Mouse (Mus musculus): ENCODE results near the gene Prrc2a. TPM values are rescaled to one million over a fixed set of nuclear protein-coding genes. Genes with fewer than 3 reads are reported as not detected.
A peak's percentile ranks its signal among the peaks of the same experiment; 100 is the strongest.

The Prrc2a gene
- polyA plus RNA-seq, 1 experiment from 2014 or later = 151 TPM

- no peak overlapping the region for H3K4me3 ChIP-seq (ENCODE audit: low read length)
- no peaks in the 10 kb centered on the region for H3K36me3 ChIP-seq (ENCODE audit: control insufficient read depth, insufficient read depth, low read length)
- no peaks in the 10 kb centered on the region for H3K9me3 ChIP-seq (ENCODE audit: control insufficient read depth, low read length)
- WGBS = 52% methylated on average over 11 of the region's 11 CpGs
- H3K4me1 ChIP-seq (replicated peaks; ENCODE audit: control insufficient read depth, insufficient read depth, low read length) = no peaks in the 10 kb centered on the region
- no peak overlapping the region for H3K9ac ChIP-seq (ENCODE audit: low read length)
- ATAC-seq (ENCODE audit: low read depth) = no peak
- H3K4me2 ChIP-seq (ENCODE audit: low read depth, low read length) = no peak overlapping the region
- no peak overlapping the region for H3K27ac ChIP-seq (ENCODE audit: low read length)
- H3K27me3 ChIP-seq (ENCODE audit: control insufficient read depth, insufficient read depth, low read depth, low read length) = peaks cover 19% of the 10 kb centered on the region
These were observed 36.4 kb upstream of the Prrc2a start for GRCm38 (mm10) chr17:35201128-35201527.

- Histone ChIP-seq H3K4me3 (ENCODE audit: low read length) (no peak overlapping the region), H3K27me3 (ENCODE audit: control insufficient read depth, insufficient read depth, low read depth, low read length) (peaks cover 19% of the 10 kb centered on the region), H3K4me1 (replicated peaks; ENCODE audit: control insufficient read depth, insufficient read depth, low read length) (0 out of 2 replicates have a peak, but pooled peaks cover 3% of the 10 kb centered on the region), H3K27ac (ENCODE audit: low read length) (no peak overlapping the region), H3K9me3 (ENCODE audit: control insufficient read depth, low read length) (no peaks in the 10 kb centered on the region), H3K4me2 (ENCODE audit: low read depth, low read length) (no peak overlapping the region), H3K9ac (ENCODE audit: low read length) (no peak overlapping the region), H3K36me3 (ENCODE audit: control insufficient read depth, insufficient read depth, low read length) (no peaks in the 10 kb centered on the region)
- no peak; the same call in 1 of the 2 replicates for ATAC-seq (ENCODE audit: low read depth)
- WGBS = 73% methylated on average over 11 of the region's 11 CpGs
These were observed 35.7 kb upstream of the Prrc2a start for GRCm38 (mm10) chr17:35200398-35200797.

GRCm38 (mm10) chr17:35198946-35199345, 34.2 kb upstream of the Prrc2a start:
- no peak overlapping the region for H3K27ac ChIP-seq (ENCODE audit: low read length)
- no peak for ATAC-seq (ENCODE audit: low read depth)
- peaks cover 26% of the 10 kb centered on the region for H3K27me3 ChIP-seq (ENCODE audit: control insufficient read depth, insufficient read depth, low read depth, low read length)
- WGBS = 37% methylated on average over 8 of the region's 8 CpGs
- no peak overlapping the region for H3K9ac ChIP-seq (ENCODE audit: low read length)
- no peak overlapping the region for H3K4me2 ChIP-seq (ENCODE audit: low read depth, low read length)
- H3K4me3 ChIP-seq (ENCODE audit: low read length) = no peak overlapping the region
- H3K4me1 ChIP-seq (replicated peaks; ENCODE audit: control insufficient read depth, insufficient read depth, low read length) = peaks cover 8% of the 10 kb centered on the region
- H3K36me3 ChIP-seq (ENCODE audit: control insufficient read depth, insufficient read depth, low read length) = no peaks in the 10 kb centered on the region
- H3K9me3 ChIP-seq (ENCODE audit: control insufficient read depth, low read length) = no peaks in the 10 kb centered on the region

- Histone ChIP-seq H3K27me3 (ENCODE audit: control insufficient read depth, insufficient read depth, low read depth, low read length) (peaks cover 20% of the 10 kb centered on the region), H3K9ac (ENCODE audit: low read length) (no peak overlapping the region), H3K4me1 (replicated peaks; ENCODE audit: control insufficient read depth, insufficient read depth, low read length) (peaks cover 8% of the 10 kb centered on the region), H3K36me3 (ENCODE audit: control insufficient read depth, insufficient read depth, low read length) (no peaks in the 10 kb centered on the region), H3K9me3 (ENCODE audit: control insufficient read depth, low read length) (no peaks in the 10 kb centered on the region), H3K4me2 (ENCODE audit: low read depth, low read length) (no peak overlapping the region), H3K27ac (ENCODE audit: low read length) (no peak overlapping the region), H3K4me3 (ENCODE audit: low read length) (no peak overlapping the region)
- no peak for ATAC-seq (ENCODE audit: low read depth)
- WGBS = 53% methylated on average over 7 of the region's 7 CpGs
These were observed 33.3 kb upstream of the Prrc2a start for GRCm38 (mm10) chr17:35198029-35198428.

GRCm38 (mm10) chr17:35197126-35197525, 32.4 kb upstream of the Prrc2a start:
- ATAC-seq (ENCODE audit: low read depth) = no peak
- Histone ChIP-seq H3K27me3 (ENCODE audit: control insufficient read depth, insufficient read depth, low read depth, low read length) (peaks cover 17% of the 10 kb centered on the region), H3K27ac (ENCODE audit: low read length) (no peak overlapping the region), H3K4me3 (ENCODE audit: low read length) (no peak overlapping the region), H3K4me2 (ENCODE audit: low read depth, low read length) (no peak overlapping the region), H3K9ac (ENCODE audit: low read length) (no peak overlapping the region), H3K4me1 (replicated peaks; ENCODE audit: control insufficient read depth, insufficient read depth, low read length) (peaks cover 8% of the 10 kb centered on the region), H3K9me3 (ENCODE audit: control insufficient read depth, low read length) (no peaks in the 10 kb centered on the region), H3K36me3 (ENCODE audit: control insufficient read depth, insufficient read depth, low read length) (no peaks in the 10 kb centered on the region)
- 27% methylated on average over 5 of the region's 6 CpGs for WGBS

- H3K4me3 ChIP-seq (ENCODE audit: low read length) = peak overlapping the region; percentile 47
- H3K36me3 ChIP-seq (ENCODE audit: control insufficient read depth, insufficient read depth, low read length) = no peaks in the 10 kb centered on the region
- H3K9ac ChIP-seq (ENCODE audit: low read length) = no peak overlapping the region
- peak overlapping the region; percentile 70 for H3K4me2 ChIP-seq (ENCODE audit: low read depth, low read length)
- ATAC-seq (ENCODE audit: low read depth) = no peak
- no peak overlapping the region for H3K27ac ChIP-seq (ENCODE audit: low read length)
- WGBS = 27% methylated on average over 9 of the region's 9 CpGs
- H3K9me3 ChIP-seq (ENCODE audit: control insufficient read depth, low read length) = no peaks in the 10 kb centered on the region
- peaks cover 13% of the 10 kb centered on the region for H3K27me3 ChIP-seq (ENCODE audit: control insufficient read depth, insufficient read depth, low read depth, low read length)
- H3K4me1 ChIP-seq (replicated peaks; ENCODE audit: control insufficient read depth, insufficient read depth, low read length) = peaks cover 8% of the 10 kb centered on the region
These were observed 31.6 kb upstream of the Prrc2a start for GRCm38 (mm10) chr17:35196321-35196641.

- Histone ChIP-seq H3K9ac (ENCODE audit: low read length) (peak overlapping the region; percentile 53), H3K4me1 (replicated peaks; ENCODE audit: control insufficient read depth, insufficient read depth, low read length) (peaks cover 8% of the 10 kb centered on the region), H3K4me3 (ENCODE audit: low read length) (peak overlapping the region; percentile 47), H3K36me3 (ENCODE audit: control insufficient read depth, insufficient read depth, low read length) (no peaks in the 10 kb centered on the region), H3K27ac (ENCODE audit: low read length) (no peak overlapping the region), H3K27me3 (ENCODE audit: control insufficient read depth, insufficient read depth, low read depth, low read length) (peaks cover 13% of the 10 kb centered on the region), H3K4me2 (ENCODE audit: low read depth, low read length) (peak overlapping the region; percentile 70), H3K9me3 (ENCODE audit: control insufficient read depth, low read length) (no peaks in the 10 kb centered on the region)
- WGBS = under 1% methylated on average over 65 of the region's 66 CpGs
- ATAC-seq (ENCODE audit: low read depth) = peak; percentile 87
These were observed 31.1 kb upstream of the Prrc2a start for GRCm38 (mm10) chr17:35195631-35196320.

GRCm38 (mm10) chr17:35194844-35195630, 30.3 kb upstream of the Prrc2a start:
- H3K9ac ChIP-seq (ENCODE audit: low read length) = peak overlapping the region; percentile 53
- no peaks in the 10 kb centered on the region for H3K36me3 ChIP-seq (ENCODE audit: control insufficient read depth, insufficient read depth, low read length)
- H3K4me1 ChIP-seq (replicated peaks; ENCODE audit: control insufficient read depth, insufficient read depth, low read length) = peaks cover 8% of the 10 kb centered on the region
- 32% methylated on average over 19 of the region's 19 CpGs for WGBS
- H3K27ac ChIP-seq (ENCODE audit: low read length) = no peak overlapping the region
- peaks cover 13% of the 10 kb centered on the region for H3K27me3 ChIP-seq (ENCODE audit: control insufficient read depth, insufficient read depth, low read depth, low read length)
- H3K4me3 ChIP-seq (ENCODE audit: low read length) = peak overlapping the region; percentile 47
- 0 out of 2 replicates have a peak, but pooled peaks have one; percentile 18 for ATAC-seq (ENCODE audit: low read depth)
- H3K4me2 ChIP-seq (ENCODE audit: low read depth, low read length) = peak overlapping the region; percentile 70
- no peaks in the 10 kb centered on the region for H3K9me3 ChIP-seq (ENCODE audit: control insufficient read depth, low read length)

All from lung, embryonic 16.5 days (tissue).